Mouse (Mus musculus) ES-E14 (cell line): ENCODE data around the gene Exoc3l2.

ENCODE experiments used
- CHD2 ChIP-seq: IDR thresholded peaks from 2 replicates; pipeline ENCODE4 v1.6.1; 2014; ENCODE audit warnings: mild to moderate bottlenecking, low read depth, low read length, inconsistent platforms
- HCFC1 ChIP-seq: IDR thresholded peaks from 2 replicates; pipeline ENCODE4 v1.6.1; 2012; ENCODE audit warnings: low read length, inconsistent platforms, borderline replicate concordance; ENCODE audit not compliant: insufficient read depth
- MAFK ChIP-seq: IDR thresholded peaks from 2 replicates; pipeline ENCODE4 v1.6.1; 2014; ENCODE audit warnings: mild to moderate bottlenecking, low read depth, low read length, inconsistent platforms; ENCODE audit not compliant: insufficient read depth
- ZC3H11A ChIP-seq: IDR thresholded peaks from 2 replicates; pipeline ENCODE4 v1.6.1; 2012; ENCODE audit warnings: low read depth, mild to moderate bottlenecking, inconsistent platforms, low read length, borderline replicate concordance
- ZNF384 ChIP-seq: IDR thresholded peaks from 2 replicates; pipeline ENCODE4 v1.6.1; 2012; ENCODE audit warnings: low read depth, low read length, inconsistent platforms

GRCm38 (mm10) chr7:19427999-19428650, 35.0 kb upstream of the Exoc3l2 start:
- TF ChIP-seq MAFK = no peak
- TF ChIP-seq ZNF384 = no peak
- no peak for TF ChIP-seq CHD2
- no peak for TF ChIP-seq HCFC1
- TF ChIP-seq ZC3H11A = no peak
